Mouse (Mus musculus) neural tube, embryonic 14.5 days (tissue): ENCODE results near the gene Ace3. TPM values are rescaled to one million over a fixed set of nuclear protein-coding genes. Genes with fewer than 3 reads are reported as not detected.

ENCODE experiments used
- ATAC-seq: fragments of 200-750 bp; cut with Nextera tagmentation; 2 replicates; pipeline ENCODE4 v1.8.0; 2017; ENCODE audit warnings: low read depth, mild to moderate bottlenecking, moderate TSS enrichment, moderate library complexity
- H3K27ac ChIP-seq: fragments of 300-500 bp; sonication (generic); 2 replicates; pipeline ENCODE4 v1.5.1; 2014; ENCODE audit warnings: low read depth, mild to moderate bottlenecking, control low read depth, low read length, moderate library complexity, mixed read lengths
- H3K27me3 ChIP-seq: fragments of 300-500 bp; sonication (generic); 2 replicates; pipeline ENCODE4 v1.6.1; 2014; ENCODE audit warnings: low read length; ENCODE audit not compliant: control insufficient read depth, insufficient read depth
- H3K36me3 ChIP-seq: fragments of 300-500 bp; sonication (generic); 2 replicates; pipeline ENCODE4 v1.6.1; 2014; ENCODE audit warnings: low read length, mixed read lengths; ENCODE audit not compliant: control insufficient read depth, insufficient read depth
- H3K4me1 ChIP-seq: fragments of 300-500 bp; sonication (generic); 2 replicates; pipeline ENCODE4 v1.6.1; 2014; ENCODE audit warnings: low read length; ENCODE audit not compliant: control insufficient read depth, insufficient read depth
- H3K4me2 ChIP-seq: fragments of 300-500 bp; sonication (generic); 2 replicates; pipeline ENCODE4 v1.6.1; 2014; ENCODE audit warnings: mild to moderate bottlenecking, low read depth, low read length, control low read depth
- H3K4me3 ChIP-seq: fragments of 300-500 bp; sonication (generic); 2 replicates; pipeline ENCODE4 v1.5.1; 2014; ENCODE audit warnings: low read depth, low read length, control low read depth, mixed read lengths
- H3K9ac ChIP-seq: fragments of 300-500 bp; sonication (generic); replicated peaks from 2 replicates; pipeline ENCODE4 v1.6.1; 2014; ENCODE audit warnings: low read depth, mild to moderate bottlenecking, control low read depth, low read length, mixed read lengths
- H3K9me3 ChIP-seq: fragments of 300-500 bp; sonication (generic); 2 replicates; pipeline ENCODE4 v1.6.1; 2016; ENCODE audit warnings: low read length; ENCODE audit not compliant: control insufficient read depth
- WGBS: fragments of 180-500 bp; shearing (Covaris S2); extraction: QIAGEN DNeasy Blood & Tissue Kit; methylation state at CpG from one replicate; pipeline ENCODE4 v1.1.7; 2014; 5-methylcytosine and 5-hydroxymethylcytosine counted together
- polyA plus RNA-seq: library from polyadenylated mRNA; unstranded; fragments of >200 nt; fragmentation: Nextera tagmentation; extraction: Ambion mirVana; gene quantifications from 2 replicates; pipeline ENCODE4 v1.2.1, GENCODE M21; 2014

Ace3 gene
- polyA plus RNA-seq, 1 experiment from 2014 or later: not detected

DNA sequence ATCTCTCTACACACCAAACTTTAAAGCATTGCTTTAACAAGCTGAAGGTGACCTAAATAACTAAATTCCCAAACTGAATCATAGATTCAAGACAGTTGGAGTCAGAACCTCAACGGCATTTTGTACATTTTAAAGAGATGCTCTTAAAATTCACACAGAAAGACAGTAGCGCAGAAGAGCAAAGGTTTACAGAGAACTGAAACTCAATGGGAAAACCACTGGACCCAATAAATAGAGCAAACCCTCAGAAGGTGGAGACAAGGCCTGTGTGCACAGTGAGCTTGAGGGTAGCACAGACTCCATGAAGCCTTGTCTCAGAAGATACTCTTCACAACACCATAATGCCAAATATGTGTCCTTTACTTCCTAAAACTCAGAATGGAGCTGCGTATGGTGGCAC is 51.3 kb downstream of the Ace3 start:
- no peak for ATAC-seq
- H3K4me1 ChIP-seq: no peaks in the 10 kb centered on the region
- H3K27ac ChIP-seq: no peak overlapping the region
- 98% methylated on average over 3 of the region's 3 CpGs for WGBS
- no peaks in the 10 kb centered on the region for H3K27me3 ChIP-seq
- H3K9me3 ChIP-seq: no peaks in the 10 kb centered on the region
- no peak overlapping the region for H3K4me2 ChIP-seq
- H3K36me3 ChIP-seq: peaks cover 25% of the 10 kb centered on the region
- H3K4me3 ChIP-seq: no peak overlapping the region
- no peak overlapping the region for H3K9ac ChIP-seq

GRCm38 (mm10) chr11:106046584-106046983 is 52.1 kb downstream of the Ace3 start:
- H3K9me3 ChIP-seq: no peaks in the 10 kb centered on the region
- H3K4me3 ChIP-seq: no peak overlapping the region
- peaks cover 33% of the 10 kb centered on the region for H3K36me3 ChIP-seq
- ATAC-seq: no peak
- no peak overlapping the region for H3K27ac ChIP-seq
- no peaks in the 10 kb centered on the region for H3K4me1 ChIP-seq
- H3K27me3 ChIP-seq: no peaks in the 10 kb centered on the region
- WGBS: 88% methylated on average over 9 of the region's 9 CpGs
- H3K9ac ChIP-seq: no peak overlapping the region
- H3K4me2 ChIP-seq: no peak overlapping the region

DNA sequence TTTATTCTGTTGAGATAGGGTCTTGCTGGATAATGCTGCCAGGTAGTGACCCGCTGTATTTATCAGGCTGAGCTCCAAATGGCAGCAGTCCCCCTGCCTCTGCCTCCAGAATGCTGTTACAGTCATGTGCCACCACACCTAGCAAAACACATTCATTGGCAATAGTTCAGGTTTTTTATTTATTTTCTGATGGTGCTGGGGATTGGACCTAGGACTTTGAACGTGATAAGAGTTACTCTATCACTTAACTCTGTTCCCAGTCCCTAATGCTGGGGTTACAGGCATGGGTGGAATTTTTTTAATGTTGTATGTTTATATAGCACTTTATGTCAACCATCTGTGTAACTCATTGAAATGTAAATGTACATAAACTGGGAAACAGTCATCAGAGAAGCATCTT is 59.4 kb downstream of the Ace3 start:
- no peak overlapping the region for H3K9ac ChIP-seq
- H3K9me3 ChIP-seq: no peaks in the 10 kb centered on the region
- H3K27me3 ChIP-seq: no peaks in the 10 kb centered on the region
- WGBS: 99% methylated on average over 2 of the region's 2 CpGs
- H3K4me3 ChIP-seq: no peak overlapping the region
- H3K27ac ChIP-seq: no peak overlapping the region
- no peak overlapping the region for H3K4me2 ChIP-seq
- H3K36me3 ChIP-seq: peaks cover 79% of the 10 kb centered on the region
- ATAC-seq: no peak
- H3K4me1 ChIP-seq: no peaks in the 10 kb centered on the region

GRCm38 (mm10) chr11:106054600-106054999 is 60.1 kb downstream of the Ace3 start:
- H3K36me3 ChIP-seq: peaks cover 81% of the 10 kb centered on the region
- 97% methylated on average over 8 of the region's 8 CpGs for WGBS
- no peak overlapping the region for H3K4me3 ChIP-seq
- H3K4me2 ChIP-seq: no peak overlapping the region
- H3K4me1 ChIP-seq: no peaks in the 10 kb centered on the region
- no peaks in the 10 kb centered on the region for H3K27me3 ChIP-seq
- H3K9ac ChIP-seq: no peak overlapping the region
- no peak for ATAC-seq
- H3K9me3 ChIP-seq: no peaks in the 10 kb centered on the region
- no peak overlapping the region for H3K27ac ChIP-seq

Other genes starting within 250 kb of the Ace3 start
- 37.7 and 38.1 TPM in 2 replicates for gene Cyb561, start 41.3 kb upstream of the Ace3 start, polyA plus RNA-seq
- 4.0 and 4.1 TPM in 2 replicates for gene Ace, start 26.7 kb upstream of the Ace3 start, polyA plus RNA-seq
- 3.3 and 9.8 TPM in 2 replicates for gene Kcnh6, start 13.4 kb downstream of the Ace3 start, polyA plus RNA-seq
- gene Dcaf7, start 42.2 kb downstream of the Ace3 start, polyA plus RNA-seq: 143 and 164 TPM in 2 replicates
- 7.1 and 7.3 TPM in 2 replicates for gene Taco1, start 71.4 kb downstream of the Ace3 start, polyA plus RNA-seq
- 11.0 and 15.9 TPM in 2 replicates for gene Map3k3, start 89.9 kb downstream of the Ace3 start, polyA plus RNA-seq
- 0.88 TPM in 1 of 2 replicates, not detected in the other for gene Gm10840, start 166.2 kb downstream of the Ace3 start, polyA plus RNA-seq
- gene Limd2, start 166.2 kb downstream of the Ace3 start, polyA plus RNA-seq: 120 and 140 TPM in 2 replicates
- gene Strada, start 207.5 kb downstream of the Ace3 start, polyA plus RNA-seq: 33.0 and 34.8 TPM in 2 replicates
- 78.3 and 99.4 TPM in 2 replicates for gene Ccdc47, start 221.7 kb downstream of the Ace3 start, polyA plus RNA-seq
- 73.2 and 97.4 TPM in 2 replicates for gene Ddx42, start 222.3 kb downstream of the Ace3 start, polyA plus RNA-seq